Mouse (Mus musculus) fibroblast of lung, adult 2 months (primary cell): Measurements from ENCODE around the gene Gfod1.

Experiments used
- DNase-seq: peaks from one replicate; pipeline ENCODE4 v3.0.0-alpha.2; 2011; ENCODE audit warnings: low read depth

The Gfod1 gene

DNA sequence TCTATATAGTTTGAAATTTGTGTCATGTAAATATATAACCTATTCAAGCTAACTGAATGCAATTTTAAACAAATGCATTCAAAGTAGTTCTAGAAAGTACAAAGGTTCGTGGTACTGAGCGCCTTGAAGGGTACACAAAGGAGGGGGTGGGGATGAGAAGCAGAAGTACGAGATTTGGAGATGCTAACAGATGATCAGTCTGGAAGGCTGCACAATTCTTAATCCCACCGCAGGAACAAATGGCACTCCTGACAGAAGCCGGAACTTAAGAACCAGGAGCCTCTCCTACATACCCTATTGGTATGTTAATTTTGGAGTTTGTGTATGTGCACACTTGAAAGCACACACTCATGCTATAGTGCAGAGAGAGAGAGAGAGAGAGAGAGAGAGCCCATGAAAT is 4.8 kb downstream of the Gfod1 start:
- no peak for DNase-seq

DNA sequence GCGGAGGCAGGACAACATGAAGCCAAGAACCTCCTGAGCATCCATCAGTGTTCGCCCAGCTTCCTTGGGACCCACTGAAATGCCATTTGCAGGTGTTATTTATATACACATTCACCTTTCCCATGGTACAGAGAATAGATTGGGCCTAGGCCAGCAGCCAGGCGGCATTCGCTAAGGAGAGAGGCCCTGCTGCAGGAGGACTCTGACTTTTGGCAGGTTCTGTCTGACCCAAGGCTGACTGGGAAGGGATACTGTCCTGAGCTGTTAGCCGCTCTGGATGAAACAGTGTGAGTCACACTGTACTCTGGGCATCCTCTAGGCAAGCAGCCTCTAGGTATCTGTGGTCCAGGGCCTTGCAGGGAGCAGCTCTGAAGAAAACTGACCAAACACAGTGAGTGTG is 6.4 kb downstream of the Gfod1 start:
- DNase-seq: no peak

GRCm38 (mm10) chr13:43296140-43296805 is 7.7 kb downstream of the Gfod1 start:
- no peak for DNase-seq

DNA sequence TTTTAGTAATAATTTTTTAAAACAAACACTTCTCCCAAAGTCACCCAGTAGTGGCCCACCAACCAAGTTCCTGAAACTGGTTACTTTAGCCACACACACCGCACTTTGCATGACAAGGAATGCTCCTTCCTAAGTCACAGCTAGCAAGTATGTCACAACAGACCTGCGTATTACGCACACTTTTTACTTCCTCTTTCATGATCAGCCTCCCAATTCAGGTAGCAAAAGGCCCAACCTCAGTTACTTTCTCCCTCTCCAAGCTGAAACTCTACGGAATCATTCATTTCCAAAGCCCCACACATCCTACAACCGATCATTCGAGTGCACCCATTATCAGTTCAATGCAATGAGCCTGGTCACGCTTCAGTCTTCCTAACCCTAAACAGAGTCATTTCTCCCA is 8.3 kb downstream of the Gfod1 start:
- DNase-seq: no peak

DNA sequence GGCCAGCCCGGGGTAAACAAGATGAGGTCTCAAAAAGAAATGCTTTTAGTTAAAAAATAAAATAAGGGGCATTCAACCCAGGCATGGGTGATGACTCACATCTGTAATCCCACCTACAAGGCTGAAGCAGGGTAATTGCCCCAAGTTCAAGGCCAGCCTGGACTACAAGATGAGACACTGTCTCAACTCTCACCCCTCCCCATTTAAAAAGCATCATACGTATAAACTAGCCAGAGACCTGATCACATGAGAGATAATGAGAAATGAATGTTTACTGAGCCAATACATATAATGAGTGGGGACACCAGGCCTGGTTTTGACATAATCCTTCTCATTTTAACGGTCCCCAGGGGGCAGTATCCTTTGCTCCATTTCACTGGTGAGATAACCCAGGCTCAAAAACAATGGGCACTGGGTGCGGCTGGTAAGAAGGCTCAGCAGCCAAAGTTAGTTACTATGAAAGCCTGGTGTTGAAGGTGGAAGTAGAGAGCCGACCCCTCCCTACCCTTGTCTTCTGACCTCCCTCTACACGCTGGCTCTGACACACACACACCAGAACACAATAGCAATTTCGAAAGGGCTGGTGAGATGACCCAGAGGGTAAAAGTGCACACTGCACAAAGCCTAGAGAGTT is 8.9 kb downstream of the Gfod1 start:
- no peak for DNase-seq

- no peak for DNase-seq
Observed at GRCm38 (mm10) chr13:43292892-43293291, 11.1 kb downstream of the Gfod1 start.

DNA sequence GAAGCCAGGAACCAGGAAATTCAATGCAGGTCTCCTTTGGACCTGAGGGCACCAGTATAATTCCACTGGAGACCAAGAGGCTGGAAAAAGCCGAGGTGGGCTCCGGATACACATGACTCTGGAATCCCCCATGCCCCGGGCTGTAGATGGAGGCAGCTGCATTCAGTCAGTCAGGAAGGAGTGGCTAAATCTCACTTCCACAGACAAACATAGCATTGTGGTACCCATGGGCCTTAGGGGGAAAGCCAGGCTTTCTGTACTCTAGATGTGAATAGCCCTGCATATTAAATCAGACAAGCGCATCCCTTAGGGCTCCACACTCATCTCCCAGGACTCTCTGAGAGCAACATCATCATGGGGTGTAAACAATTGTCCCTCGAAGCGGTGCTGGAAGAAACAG is 14.9 kb downstream of the Gfod1 start:
- DNase-seq: no peak

GRCm38 (mm10) chr13:43288444-43288843 is 15.5 kb downstream of the Gfod1 start:
- DNase-seq: no peak

DNA sequence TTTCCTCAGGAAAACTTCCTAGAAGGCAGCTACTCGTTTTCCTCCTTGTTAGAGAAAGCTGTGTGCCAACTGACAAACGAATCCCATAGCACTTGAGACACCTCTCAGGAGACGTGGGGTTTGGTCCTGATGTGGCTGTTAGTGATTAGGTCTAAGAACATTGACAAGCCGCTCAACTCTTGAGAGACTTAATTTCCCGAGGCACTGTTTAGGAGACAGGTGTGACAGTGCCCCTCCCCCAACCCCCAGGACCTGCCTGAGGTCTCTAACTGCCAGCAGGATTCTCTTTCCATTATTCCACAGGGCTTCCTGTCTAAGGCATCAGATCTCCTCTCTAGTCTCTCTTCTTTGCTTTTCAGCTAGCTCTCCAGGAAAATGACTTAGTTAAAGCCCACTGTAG is 15.9 kb downstream of the Gfod1 start:
- DNase-seq: no peak

GRCm38 (mm10) chr13:43286836-43287235 is 17.1 kb downstream of the Gfod1 start:
- DNase-seq: no peak

DNA sequence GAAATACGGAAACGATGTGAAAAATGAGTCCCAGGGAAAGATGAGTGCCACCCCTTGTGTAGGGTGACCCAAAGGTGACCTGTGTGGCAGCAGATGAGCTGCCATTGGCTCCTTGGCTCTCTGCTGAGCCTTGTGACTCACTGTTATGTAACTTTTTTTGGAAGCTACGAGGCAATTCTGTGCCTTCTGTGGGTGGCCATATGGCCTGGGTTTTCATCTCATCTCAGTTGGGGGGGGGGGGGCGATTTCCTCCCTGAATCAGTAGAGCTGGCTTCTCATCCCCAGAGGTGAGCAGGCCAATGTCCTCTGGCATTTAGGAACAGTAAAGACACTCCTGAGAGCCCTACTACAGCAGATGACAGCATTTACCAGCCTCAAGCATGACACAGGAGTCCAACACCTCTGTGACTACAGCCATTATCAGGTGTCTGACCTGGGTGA is 19.2 kb downstream of the Gfod1 start:
- no peak for DNase-seq

DNA sequence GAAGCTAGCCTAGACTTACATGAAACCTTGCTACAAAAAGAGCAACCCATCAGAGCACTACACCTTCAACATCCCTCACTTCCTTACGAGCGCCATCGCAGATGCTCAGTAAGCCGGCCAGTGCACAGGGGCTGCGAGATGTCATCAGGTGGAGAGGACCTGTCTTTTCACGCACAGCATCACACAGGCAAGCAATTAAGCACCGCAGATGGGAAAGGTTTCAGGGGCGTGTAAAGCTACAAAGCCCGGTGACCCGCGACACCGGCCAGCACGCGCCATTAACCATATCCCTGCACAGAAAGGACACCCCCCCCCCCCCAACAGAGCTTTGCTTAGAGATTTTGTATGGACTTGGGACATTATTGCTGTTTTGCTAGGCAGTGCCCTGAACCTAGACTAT is 30.1 kb downstream of the Gfod1 start:
- no peak for DNase-seq

- DNase-seq: no peak
Observed at GRCm38 (mm10) chr13:43272303-43273135, 31.5 kb downstream of the Gfod1 start.

DNA sequence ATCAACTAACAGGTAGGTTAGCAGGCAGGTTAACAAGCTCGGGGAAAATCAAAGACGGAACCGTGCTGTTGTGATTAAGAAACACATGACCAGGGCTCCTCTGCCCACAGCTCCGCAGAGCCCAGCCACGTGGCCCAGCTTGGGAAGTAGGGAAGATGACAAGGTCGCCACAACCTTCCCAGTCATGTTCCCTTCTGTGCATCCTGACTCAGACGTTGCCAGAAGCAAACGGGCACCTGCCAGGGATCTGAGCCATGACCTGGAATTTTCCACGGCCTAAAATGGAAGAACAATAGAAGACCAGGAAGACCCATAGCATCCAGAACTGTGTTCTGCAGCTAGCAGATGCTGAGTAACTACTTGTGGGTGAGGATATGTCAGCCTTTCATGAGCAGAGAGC is 32.5 kb downstream of the Gfod1 start:
- DNase-seq: no peak

- no peak for DNase-seq
Observed at GRCm38 (mm10) chr13:43270220-43270597, 33.8 kb downstream of the Gfod1 start.

- no peak for DNase-seq
Observed at GRCm38 (mm10) chr13:43269460-43270219, 34.3 kb downstream of the Gfod1 start.

GRCm38 (mm10) chr13:43268539-43269327 is 35.2 kb downstream of the Gfod1 start:
- DNase-seq: no peak

DNA sequence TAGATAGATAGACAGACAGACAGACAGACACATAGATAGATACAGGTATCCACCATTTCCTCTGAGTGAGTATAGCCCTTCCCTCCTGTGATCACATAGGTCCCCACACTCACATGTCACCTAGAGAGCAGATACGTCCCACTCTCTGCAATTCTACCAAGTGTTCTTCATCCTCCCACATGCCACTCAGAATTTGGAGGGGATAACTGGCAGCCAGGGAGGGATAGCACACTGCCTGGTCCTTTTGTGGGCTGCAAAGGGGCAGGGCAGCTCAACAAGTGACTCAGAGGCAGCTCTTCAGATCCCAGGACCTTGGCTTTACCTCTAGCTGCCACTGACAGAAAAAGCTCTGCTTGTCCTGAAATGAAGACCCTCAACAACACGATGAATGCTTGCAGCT is 36.1 kb downstream of the Gfod1 start:
- no peak for DNase-seq

DNA sequence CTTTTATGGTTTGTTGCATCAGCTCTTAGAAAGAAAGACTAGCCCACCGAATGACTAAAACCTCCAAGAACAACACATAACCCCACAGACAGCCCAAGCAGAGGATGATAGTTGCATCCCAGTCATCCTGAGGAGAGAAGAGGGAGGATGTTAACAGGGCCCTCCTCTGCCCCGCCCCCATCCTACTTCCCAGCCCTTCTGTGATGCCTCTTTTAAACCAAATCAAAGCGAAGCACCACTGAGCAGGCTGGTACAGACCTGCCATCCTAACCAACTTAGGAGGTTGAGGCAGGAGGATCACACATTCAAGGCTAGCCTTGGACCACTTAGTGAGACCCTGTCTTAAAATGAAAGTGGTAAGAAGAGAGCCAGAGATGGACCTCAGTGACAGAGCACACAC is 36.8 kb downstream of the Gfod1 start:
- DNase-seq: no peak

- DNase-seq: no peak
Observed at GRCm38 (mm10) chr13:43266333-43266732, 37.6 kb downstream of the Gfod1 start.

DNA sequence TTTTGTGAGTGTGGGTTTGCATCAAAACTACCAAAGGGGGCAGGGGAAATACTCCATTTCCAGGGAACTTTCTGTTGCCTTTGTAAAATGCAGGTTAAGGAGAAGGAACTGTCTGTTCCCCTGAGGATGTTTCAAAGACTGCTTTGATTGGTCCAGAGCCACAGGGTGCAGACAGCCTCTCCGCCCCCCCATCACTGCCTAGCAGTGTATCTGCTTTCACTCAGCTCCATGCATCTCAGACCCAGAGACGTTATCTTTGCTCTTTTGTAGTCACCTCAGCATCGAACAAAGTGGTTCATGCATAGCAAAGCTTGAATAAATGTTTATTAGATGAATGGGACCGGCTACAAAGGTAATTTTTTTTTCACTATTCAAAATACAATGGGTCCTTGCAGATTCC is 38.9 kb downstream of the Gfod1 start:
- no peak for DNase-seq

DNA sequence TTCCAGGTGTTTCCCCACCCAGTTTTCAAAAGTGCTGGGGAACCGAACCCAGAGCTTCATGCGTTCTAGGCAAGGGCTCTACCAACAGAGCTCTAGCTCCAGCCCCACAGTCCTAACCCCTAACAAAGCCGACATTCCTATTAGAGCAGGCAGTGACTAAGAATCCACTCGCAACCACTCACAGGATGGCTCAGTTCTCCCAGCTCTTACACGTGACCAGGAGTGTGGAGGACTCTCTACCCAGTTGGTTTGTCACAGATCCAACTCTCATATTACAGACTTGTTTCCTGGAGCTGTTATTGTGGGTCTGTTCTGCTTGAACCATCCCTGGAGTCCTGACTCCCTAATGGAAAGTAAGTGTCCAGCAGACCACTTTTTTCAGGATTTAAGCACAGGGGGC is 40.3 kb downstream of the Gfod1 start:
- DNase-seq: no peak
